Mouse (Mus musculus): ENCODE measurements around the gene Noto.

DNA sequence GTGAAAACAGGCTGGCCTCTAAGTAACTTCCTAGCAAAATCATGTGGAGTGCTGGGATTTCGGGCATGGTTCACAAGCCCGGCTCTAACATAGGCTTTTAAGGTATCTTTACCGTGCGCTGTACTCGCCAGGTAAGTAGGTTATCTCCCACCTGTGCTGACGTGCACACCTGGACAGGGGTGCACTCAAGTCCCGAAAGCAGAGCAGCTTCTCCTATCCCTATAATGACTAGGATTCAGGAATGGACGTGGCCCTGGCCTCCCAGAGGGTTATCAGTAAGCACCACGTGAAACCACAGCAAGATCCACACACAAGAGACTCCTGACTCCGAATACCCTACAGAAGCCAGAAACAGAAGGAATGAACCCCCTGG is 42.1 kb upstream of the Noto start:
- TF ChIP-seq CTCF (IDR thresholded peaks at IDR 0.05; ENCODE audit: low read depth): no peak
- TF ChIP-seq EP300 (IDR thresholded peaks at IDR 0.05; ENCODE audit: low read depth): no peak
